Mouse (Mus musculus) right cerebral cortex, postnatal 4 days (tissue): ENCODE data around the gene Begain.

ENCODE experiments used
- DNase-seq: peaks from one replicate; pipeline ENCODE4 v3.0.0-alpha.2; 2022

Begain gene

GRCm38 (mm10) chr12:109049949-109050348, 18.1 kb downstream of the Begain start:
- no peak for DNase-seq

GRCm38 (mm10) chr12:109045581-109045980, 22.4 kb downstream of the Begain start:
- no peak for DNase-seq

GRCm38 (mm10) chr12:109044497-109044896, 23.5 kb downstream of the Begain start:
- DNase-seq, result no peak

- DNase-seq, result no peak
Observed at GRCm38 (mm10) chr12:109039311-109039710, 28.7 kb downstream of the Begain start.

- no peak for DNase-seq
Observed at GRCm38 (mm10) chr12:109038179-109038819, 29.7 kb downstream of the Begain start.

GRCm38 (mm10) chr12:109037026-109037425, 31.0 kb downstream of the Begain start:
- no peak for DNase-seq

- DNase-seq, result no peak
Observed at GRCm38 (mm10) chr12:109023780-109024179, 44.2 kb downstream of the Begain start.

- no peak for DNase-seq
Observed at GRCm38 (mm10) chr12:109022966-109023365, 45.1 kb downstream of the Begain start.

GRCm38 (mm10) chr12:109022181-109022691, 45.8 kb downstream of the Begain start:
- DNase-seq, result no peak

GRCm38 (mm10) chr12:109010070-109010649, 57.9 kb downstream of the Begain start:
- DNase-seq, result no peak

GRCm38 (mm10) chr12:109002978-109003377, 65.0 kb downstream of the Begain start:
- no peak for DNase-seq

GRCm38 (mm10) chr12:108997249-108997648, 70.8 kb downstream of the Begain start:
- DNase-seq, result no peak

GRCm38 (mm10) chr12:108995976-108996636, 71.9 kb downstream of the Begain start:
- DNase-seq, result no peak

- peak; percentile 69 for DNase-seq
Observed at GRCm38 (mm10) chr12:108994436-108995031, 73.5 kb downstream of the Begain start.

GRCm38 (mm10) chr12:108993046-108993445, 75.0 kb downstream of the Begain start:
- DNase-seq, result no peak

GRCm38 (mm10) chr12:108990425-108990824, 77.6 kb downstream of the Begain start:
- DNase-seq, result no peak

GRCm38 (mm10) chr12:108987448-108987847, 80.6 kb downstream of the Begain start:
- no peak for DNase-seq

GRCm38 (mm10) chr12:108985025-108985424, 83.0 kb downstream of the Begain start:
- no peak for DNase-seq

GRCm38 (mm10) chr12:108984471-108984870, 83.5 kb downstream of the Begain start:
- DNase-seq, result no peak

- no peak for DNase-seq
Observed at GRCm38 (mm10) chr12:108983496-108983895, 84.5 kb downstream of the Begain start.

GRCm38 (mm10) chr12:108982684-108982960, 85.4 kb downstream of the Begain start:
- no peak for DNase-seq
